Mouse (Mus musculus) neural tube, embryonic 10.5 days (tissue): ENCODE data around the gene Cyp3a57.
"Not testable (repeated sequence)": the region's sequence is repeated elsewhere in the genome, so short reads cannot be mapped to it uniquely, and the experiment has no call there.

Experiments
- DNase-seq: peaks from one replicate; pipeline ENCODE4 v3.0.0-alpha.2; 2017; ENCODE audit warnings: low spot score; ENCODE audit errors: extremely low spot score

Gene Cyp3a57

DNA sequence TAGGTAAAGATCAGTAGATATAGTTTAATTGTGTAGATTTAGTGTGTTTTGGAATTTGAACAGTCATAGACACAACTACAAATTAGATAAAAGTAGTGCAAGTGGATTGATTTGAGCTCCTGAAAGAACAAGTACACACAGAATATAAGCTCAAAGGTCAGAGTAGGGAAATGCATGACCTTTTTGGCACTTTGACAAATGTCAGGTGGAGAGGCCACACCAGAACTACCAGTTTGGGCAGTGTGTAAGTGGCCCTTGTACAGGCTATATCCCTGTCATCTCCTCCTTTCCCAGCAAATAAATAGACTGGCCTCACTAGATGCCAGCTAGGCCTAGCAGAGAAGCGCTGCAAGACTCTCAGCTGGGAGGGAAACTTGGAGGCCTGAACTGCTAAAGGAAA is at the start of gene Cyp3a57:
Gene Cyp3a57 (plus strand): TSS at position 339 of the 400 bp plus-strand sequence.
- DNase-seq: no peak

DNA sequence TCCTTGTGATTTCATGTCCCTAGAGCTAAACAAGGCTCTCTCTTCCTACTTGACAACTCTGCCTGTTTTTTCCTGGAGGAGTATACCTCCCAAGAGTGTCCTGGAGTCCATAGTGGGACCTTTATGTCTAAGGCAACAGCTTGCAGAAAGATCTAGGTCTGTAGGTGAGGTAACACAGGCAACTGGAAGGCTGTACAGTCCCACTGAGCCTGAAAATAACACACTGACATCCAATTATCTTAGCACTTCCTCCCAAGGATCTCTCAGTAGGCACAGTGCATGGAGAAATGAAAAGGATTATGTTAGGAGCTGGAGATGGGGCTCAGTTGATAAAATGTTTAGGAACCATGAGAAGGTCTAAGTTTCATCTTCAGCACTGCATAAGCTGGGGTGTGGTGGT is 44.6 kb upstream of the Cyp3a57 start:
- DNase-seq: no peak

DNA sequence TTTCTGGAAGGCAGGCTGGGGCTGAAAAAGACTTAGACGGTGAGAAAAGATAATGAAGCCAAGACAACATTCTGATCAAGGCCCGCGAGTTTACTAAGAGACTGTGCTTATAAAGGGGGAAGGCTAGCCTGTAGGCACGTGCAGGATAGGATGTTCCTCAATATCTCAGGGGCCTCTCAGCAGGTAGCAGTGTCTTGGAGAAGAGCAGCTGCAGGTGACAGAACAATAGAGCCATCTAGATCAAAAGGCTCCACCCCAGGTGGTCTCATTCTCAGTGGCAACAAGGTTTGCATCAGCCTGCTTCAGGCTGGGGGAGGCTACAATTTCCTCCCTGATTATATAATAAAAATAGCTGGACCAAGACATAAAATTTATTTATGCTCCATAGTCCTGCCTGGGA is 43.3 kb upstream of the Cyp3a57 start:
- not testable (repeated sequence) for DNase-seq

DNA sequence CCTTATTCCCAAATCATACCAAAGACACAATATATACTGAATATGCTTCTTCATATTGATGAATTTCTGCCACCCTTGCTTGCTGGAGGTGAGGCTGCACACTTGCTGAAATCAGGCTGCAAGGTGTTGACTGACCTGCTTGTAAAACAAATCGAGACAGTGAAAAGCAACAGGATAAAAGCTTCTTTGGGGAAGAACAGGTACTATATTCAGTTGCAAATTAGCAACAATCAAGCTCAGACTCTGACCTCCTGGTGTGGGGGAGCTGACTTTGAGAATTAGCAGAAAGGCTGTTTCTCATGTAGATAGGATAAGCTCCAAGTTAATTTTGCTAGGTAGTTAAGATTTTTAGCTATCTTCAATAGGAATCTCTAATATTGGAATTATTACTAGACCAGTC is 42.7 kb upstream of the Cyp3a57 start:
- no peak for DNase-seq

DNA sequence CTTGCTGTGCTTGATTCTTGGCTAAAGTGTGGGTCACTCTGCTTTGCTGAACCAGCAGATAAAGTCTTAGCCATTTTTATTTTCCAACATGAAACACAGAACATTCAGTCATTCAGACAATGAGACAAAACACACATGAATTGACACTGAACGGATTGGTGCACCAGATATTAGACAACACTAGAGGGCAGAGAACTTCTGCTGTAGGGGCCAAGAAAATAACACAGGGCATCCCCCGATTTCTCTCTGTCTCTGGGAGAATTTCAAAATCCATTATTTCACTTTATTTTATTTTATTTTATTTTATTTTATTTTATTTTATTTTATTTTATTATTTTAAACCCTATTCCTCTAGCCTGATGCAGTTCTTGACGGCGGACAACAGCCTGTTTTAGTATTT is 38.1 kb upstream of the Cyp3a57 start:
- not testable (repeated sequence) for DNase-seq

DNA sequence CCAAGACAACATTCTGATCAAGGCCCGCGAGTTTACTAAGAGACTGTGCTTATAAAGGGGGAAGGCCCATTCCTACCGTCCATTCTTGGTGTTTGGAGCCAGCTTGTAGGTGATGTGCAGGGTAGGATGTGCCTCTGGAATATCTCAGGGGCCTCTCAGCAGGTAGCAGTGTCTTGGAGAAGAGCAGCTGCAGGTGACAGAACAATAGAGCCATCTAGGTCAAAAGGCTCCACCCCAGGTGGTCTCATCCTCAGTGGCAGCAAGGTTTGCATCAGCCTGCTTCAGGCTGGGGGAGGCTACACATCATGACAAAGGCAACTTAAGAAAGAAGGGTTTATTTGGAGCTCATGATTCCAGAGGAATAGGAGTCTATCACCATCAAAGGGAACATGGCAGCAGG is 37.3 kb upstream of the Cyp3a57 start:
- DNase-seq: not testable (repeated sequence)

DNA sequence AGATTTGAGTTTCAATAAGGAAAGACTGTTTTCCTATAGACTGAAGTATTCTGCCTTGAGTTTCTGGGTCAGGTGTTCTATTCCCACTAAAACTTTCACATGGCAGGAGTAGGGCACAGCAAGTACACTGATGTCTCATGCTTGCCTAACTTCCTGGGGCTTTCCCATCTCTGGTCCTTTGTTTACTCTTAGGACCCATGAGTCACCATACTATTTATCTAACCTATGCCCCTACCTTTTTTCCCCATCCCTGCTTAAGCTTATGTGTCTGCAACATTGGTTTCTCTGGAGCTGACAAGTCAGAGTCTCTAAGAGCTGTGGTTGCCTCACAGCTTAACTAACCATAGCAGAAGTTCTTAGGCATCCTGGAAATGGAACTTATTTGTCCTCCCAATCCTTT is 31.2 kb upstream of the Cyp3a57 start:
- no peak for DNase-seq

DNA sequence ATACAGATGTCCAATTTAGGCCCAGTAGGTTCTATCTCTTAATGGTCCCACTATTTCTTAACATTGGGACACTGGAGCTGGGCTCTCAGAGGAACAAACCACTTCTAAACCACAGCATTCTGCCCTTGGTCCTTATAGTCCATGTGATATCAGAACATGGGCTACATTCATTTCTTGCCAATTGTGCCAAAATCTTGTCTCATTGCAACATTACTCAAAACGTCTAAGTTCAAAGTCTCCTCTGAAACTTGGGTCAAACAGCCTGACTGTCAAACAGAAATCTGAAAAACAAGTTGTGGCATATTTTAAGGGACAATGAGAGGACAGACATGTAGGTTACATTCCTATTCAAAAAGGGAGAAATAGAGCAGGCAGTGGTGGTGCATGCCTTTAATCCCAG is 27.9 kb upstream of the Cyp3a57 start:
- no peak for DNase-seq

DNA sequence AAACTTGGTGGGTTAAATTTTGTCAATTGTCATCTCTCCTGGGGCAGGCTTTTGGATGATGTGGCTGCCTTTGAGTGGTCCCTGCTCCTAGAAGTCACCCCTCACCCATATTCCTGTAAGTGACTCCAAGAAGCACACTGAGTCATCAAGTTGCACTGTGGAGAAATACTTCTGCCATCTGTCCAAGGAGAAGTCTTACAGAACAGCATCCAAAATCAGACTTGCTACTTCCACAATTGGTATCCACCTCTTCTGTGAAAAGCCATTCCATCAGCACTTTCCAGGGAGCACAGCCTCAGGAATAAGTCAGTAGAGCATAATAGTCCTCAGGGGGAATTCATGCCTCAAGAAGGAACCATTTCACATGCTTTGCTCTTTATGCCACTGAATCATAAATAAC is 6.3 kb upstream of the Cyp3a57 start:
- not testable (repeated sequence) for DNase-seq

DNA sequence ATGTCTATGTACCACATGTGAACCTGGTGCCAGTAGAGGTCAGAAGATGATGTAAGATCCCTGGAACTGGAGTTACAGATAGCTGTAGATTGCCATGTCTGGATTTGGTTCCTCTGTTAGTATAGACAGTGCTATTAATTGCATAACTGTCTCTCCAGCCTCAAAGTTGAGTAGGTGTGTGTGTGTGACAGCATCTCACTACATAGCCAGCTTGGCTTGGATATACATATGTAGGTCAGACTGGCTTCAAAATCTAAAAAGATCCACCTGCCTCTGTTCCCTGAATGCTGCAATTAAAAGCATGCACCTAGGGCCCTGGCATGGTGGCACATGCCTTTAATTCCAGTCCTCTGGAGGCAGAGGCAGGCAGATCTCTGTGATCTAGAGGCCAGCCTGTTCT is 4.6 kb downstream of the Cyp3a57 start:
- no peak for DNase-seq

DNA sequence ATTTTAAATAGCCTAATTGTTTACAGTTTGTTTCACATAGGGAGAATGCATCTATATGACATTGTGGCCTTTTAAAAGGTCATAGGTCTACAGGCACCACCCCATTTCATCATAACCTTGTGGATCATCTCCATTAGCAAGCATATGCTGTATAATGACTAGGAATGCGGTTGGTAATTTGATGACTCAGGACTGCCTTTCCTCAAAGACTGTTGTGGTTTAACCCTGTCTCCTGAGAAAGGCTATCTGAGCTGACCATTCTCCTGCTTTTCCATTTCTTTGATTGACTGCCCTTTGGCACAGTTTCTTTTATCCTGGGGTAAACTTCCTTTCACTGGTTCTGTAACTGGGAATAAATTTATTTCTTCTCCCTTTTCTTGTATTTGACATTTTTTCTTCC is 8.0 kb downstream of the Cyp3a57 start:
- no peak for DNase-seq

DNA sequence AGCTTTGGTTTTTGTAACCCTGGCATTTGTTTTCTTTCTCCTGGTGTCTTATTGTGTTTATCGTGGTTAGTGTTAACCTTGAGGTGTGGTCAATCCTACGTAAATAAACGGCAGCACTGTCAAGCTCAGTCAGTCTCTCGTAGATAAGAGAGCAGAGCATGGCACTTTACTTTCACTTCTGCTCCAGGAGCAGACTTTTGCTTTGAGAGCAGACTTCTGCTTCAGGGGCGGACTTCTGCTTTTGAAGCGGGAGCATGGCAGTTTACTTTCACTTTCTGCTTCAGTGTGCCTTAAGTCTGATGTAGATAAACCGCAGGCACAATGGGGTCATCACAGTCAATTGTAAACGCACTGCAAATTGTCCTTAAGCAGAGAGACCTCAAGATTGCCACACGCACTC is 70.3 kb downstream of the Cyp3a57 start:
- not testable (repeated sequence) for DNase-seq

DNA sequence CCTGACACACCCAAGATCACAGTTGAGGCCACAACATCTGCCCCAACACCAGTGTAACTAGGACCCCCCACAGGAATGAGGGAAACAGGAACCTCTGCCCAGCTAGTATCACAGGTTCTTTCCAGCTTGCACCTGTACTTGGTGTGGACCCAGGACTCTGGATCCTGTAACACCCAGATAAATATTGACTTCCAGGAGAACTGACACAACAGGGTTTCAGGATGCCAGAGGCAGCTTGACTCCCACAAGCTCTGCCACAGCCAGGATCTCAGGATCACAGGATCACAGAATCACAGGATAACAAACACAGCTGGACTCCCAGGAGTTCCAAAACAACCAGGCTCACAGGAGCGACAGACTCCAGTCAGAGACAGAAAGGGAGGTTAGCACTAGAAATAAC is 77.2 kb downstream of the Cyp3a57 start:
- DNase-seq: no peak

DNA sequence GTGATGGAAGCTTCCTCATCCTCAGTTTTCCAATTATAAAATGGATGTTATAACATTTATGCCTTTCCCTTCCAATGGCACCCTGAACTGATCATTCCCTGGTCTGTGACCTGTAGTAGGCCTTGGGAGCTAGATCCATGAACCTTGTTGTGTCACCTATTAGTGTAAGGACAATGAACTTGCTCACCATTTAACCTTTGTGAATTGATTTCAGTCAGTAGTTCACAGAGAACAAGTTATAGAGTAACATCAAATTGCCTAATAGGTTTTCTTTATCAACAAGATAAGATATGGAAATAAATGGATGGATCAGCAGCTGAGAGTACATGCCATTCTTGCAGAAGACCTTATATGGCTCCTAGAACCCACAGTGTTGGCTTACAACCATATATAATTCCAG is 85.9 kb downstream of the Cyp3a57 start:
- no peak for DNase-seq

DNA sequence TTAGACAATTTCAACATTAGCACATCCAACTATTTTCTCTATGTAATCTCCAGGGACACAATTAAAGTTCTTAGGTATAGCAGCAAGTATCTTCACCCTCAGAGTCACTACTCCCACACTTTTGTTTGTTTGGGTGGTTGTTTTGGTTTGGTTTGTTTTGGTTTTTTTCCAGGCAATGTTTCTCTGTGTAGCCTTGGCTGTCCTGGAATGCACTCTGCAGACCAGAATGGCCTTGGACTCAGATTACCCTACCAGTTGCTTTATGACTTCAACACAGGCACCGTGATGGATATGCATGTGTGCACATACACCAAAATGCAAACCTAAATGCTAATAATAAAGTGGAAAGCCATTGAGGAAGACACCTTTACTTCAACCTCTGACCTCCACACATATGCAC is 88.6 kb downstream of the Cyp3a57 start:
- no peak for DNase-seq
